Mouse (Mus musculus): ENCODE measurements around the gene Lefty1. TPM values are rescaled to one million over a fixed set of nuclear protein-coding genes. Genes with fewer than 3 reads are reported as not detected.
A peak's percentile ranks its signal among the peaks of the same experiment; 100 is the strongest.
"Not testable (repeated sequence)": the region's sequence is repeated elsewhere in the genome, so short reads cannot be mapped to it uniquely, and the experiment has no call there.

The Lefty1 gene
- total RNA-seq, 2 experiments from 2014 or later: 0.25 TPM; not detected in 1

- intact Hi-C loops (cut with DNase I): no loop called here
- no peak for DNase-seq
Observed at GRCm38 (mm10) chr1:180952085-180952746, 17.4 kb downstream of the Lefty1 start.

DNA sequence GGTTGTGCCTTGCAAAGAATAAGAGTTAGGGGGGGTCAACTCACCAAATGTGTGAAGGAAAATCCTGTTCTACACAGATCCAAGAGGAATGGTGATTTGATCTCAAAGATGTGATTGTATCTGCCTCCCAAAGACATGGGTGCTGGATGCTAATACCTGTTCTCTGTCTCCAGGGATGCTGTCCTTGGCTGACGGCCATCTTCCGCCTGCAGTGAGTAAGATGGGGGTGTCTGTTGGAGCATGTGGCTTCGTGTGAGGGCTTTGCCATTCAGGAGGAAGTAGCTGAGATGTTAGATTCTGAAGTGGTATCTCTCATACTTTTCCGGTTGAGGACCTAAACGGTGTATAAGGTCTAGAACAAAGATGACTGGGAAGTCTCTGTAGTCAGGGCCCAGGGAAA is 18.0 kb downstream of the Lefty1 start:
- no peak for DNase-seq
- intact Hi-C loops (cut with DNase I): no loop called here

- intact Hi-C loops (cut with DNase I): no loop called here
- no peak for DNase-seq
Observed at GRCm38 (mm10) chr1:180956401-180956800, 21.6 kb downstream of the Lefty1 start.

DNA sequence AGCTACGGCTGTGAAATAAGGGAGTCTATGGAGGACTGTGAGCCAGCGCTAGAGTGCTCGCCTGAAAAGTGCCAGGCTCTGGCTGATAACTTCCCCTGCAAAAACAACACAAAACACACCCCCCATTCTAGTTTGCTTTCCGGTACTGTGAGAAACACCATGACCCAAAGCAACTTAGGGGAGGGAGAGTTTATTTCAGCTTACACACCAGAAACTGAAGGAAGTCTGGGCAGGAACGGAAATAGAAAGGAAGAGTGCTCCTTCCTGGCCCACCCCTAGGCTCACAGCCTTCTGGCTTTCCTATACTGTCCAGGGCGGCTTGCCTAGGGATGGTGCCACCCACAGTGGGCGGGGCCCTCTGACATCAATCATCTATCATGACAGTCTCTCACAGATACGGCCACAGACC is 22.2 kb downstream of the Lefty1 start:
- intact Hi-C loops (cut with DNase I): no loop called here
- DNase-seq: no peak

DNA sequence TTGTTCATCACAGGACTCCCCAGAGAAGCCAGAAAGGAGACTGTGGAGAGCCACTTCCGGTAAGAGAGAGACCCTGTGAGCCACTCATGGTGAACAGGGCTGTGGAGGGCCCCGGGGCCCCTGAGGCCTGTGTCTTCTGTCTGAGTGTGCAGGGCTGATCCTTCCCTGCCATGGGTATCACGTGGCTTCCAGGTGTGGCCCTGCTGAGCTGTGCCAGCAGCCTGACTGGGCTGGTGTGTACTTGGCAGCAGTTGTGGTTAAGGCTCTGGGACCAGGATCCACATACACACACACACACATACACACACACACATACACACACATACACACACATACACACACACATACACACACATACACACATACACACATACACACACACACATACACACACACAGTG is 23.2 kb downstream of the Lefty1 start:
- DNase-seq: no peak
- intact Hi-C loops (cut with DNase I): no loop called here

- intact Hi-C loops (cut with DNase I): no loop called here
- DNase-seq: no peak
Observed at GRCm38 (mm10) chr1:180958797-180959196, 24.0 kb downstream of the Lefty1 start.

DNA sequence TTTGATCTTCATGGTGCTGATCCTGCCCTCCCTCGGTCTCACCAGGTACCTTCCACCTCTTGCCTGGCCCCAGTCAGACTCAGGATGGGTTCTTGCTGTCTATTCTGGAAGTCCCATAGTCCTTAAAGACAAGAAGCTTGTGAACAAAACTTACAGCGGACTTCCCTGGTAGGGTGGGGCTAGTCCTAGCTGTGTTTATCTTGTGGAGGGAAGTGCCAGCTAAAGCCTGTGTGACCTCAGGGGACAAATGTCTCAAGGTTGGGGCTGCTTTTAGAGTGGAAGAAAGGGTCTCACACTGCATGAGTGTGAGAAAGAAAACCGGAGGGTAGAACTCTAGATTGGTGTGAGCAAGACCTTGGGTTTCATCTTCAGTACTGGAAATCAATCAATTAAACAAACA is 31.0 kb downstream of the Lefty1 start:
- intact Hi-C loops (cut with DNase I): no loop called here
- no peak for DNase-seq

DNA sequence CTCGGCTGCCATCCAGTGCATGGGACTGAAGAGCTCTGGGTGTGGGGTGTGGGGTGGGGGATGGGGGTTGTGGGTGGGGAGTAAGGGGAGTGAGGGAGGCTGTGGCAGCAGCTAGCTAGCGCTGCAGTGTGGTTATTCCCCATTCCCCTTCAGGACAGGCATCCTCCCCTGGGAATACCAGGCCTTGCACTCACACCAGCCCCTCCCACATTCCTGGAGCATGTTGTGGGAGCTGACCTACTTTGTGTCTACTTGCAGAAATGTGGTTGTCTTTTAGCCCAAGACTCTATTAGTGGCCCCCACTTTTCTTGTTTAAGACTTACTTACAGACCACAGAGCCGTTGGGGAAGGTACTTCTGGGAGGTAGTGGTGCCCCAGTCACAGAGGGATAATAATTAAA is 31.7 kb downstream of the Lefty1 start:
- intact Hi-C loops (cut with DNase I): no loop called here
- DNase-seq: peak in 1 of 2 experiments; percentile 59

DNA sequence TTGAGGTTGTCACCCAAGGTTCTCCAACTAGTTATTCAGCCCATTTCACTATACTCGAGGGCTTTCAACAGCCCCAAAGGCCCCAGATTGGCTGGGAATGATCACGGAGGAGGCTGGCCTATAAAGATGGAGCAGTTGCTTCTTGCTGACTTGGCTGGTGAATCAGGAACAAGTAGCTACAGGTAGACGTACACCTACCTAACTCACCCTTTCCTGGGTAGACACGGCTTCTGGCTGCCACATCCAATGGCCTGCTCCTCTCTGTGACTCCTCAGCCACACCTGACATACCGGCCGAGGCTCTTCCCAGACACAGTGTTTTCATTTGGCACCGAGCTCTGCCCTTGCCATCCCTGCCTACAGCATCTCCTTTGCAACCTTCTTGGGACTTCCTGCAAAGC is 32.4 kb downstream of the Lefty1 start:
- intact Hi-C loops (cut with DNase I): no loop called here
- DNase-seq: no peak

- DNase-seq: no peak
- intact Hi-C loops (cut with DNase I): no loop called here
Observed at GRCm38 (mm10) chr1:180972941-180973340, 38.1 kb downstream of the Lefty1 start.

DNA sequence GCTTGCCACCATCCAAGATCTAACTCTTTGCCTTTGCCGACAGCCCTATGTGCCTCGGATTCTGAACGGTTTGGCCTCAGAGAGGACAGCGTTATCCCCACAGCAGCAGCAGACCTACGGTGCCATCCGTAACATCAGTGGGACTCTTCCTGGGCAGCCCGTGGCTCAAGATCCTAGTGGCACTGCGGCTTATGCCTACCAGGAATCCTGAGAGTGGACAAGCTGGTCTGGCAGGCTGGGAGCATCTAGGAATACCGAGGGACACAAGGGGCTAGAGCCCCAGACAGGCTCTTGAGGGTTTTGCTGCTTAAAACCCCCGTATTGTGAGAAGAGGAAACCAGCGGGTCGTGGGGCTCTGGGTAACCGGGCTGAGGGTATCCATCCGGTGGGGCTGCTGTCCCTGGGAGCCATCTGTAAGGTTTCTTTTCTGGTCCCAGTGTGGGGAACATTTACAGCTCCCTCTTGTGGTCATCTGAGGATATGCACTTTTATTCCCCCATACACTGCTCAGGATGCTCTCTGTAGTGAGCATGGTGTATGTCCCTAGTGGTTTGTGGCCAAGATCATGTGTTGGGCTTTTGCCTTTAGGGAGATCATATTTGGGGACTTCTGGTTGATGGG is 39.4 kb downstream of the Lefty1 start:
- intact Hi-C loops (cut with DNase I): loop anchor here (1.0 kb wide), 1 partner anchor 73 kb away; no protein-coding TSS in a partner anchor
- no peak for DNase-seq

- DNase-seq: no peak
- intact Hi-C loops (cut with DNase I): no loop called here
Observed at GRCm38 (mm10) chr1:180976110-180976679, 41.4 kb downstream of the Lefty1 start.

- intact Hi-C loops (cut with DNase I): no loop called here
- DNase-seq: no peak
Observed at GRCm38 (mm10) chr1:180979484-180980251, 44.8 kb downstream of the Lefty1 start.

DNA sequence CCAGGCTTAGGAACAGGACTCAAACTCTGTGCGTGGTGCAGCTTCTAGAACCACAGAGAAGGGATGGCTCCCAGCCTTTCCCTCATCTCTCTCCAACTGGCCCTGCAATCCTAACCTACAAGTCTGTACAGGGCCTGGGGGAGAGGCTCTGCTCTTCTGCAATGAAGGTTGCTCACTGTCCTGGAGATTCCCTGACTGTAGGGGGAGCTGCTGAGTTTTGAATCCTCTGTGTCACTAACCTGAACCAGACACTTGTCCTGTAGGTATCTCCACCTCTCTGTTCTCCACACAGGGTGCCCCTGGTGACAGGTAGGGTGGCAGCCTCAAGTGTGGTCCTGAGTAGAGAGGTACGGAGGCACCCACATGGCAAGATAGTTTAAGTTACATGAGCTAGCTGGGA is 45.6 kb downstream of the Lefty1 start:
- no peak for DNase-seq
- intact Hi-C loops (cut with DNase I): no loop called here

GRCm38 (mm10) chr1:180981298-180982046 is 46.6 kb downstream of the Lefty1 start:
- intact Hi-C loops (cut with DNase I); DNase-seq: not testable (repeated sequence)

- no peak for DNase-seq
- intact Hi-C loops (cut with DNase I): no loop called here
Observed at GRCm38 (mm10) chr1:180986701-180987100, 51.9 kb downstream of the Lefty1 start.

- intact Hi-C loops (cut with DNase I): loop anchor here (1.0 kb wide), 1 partner anchor 52 kb away; no protein-coding TSS in a partner anchor
- DNase-seq: peak; percentile 64 to 65
Observed at GRCm38 (mm10) chr1:180987759-180988158, 52.9 kb downstream of the Lefty1 start.

Measured in gastrocnemius, postnatal 36 days (tissue).